Mouse (Mus musculus): ENCODE results near the gene Kcnj12.

Gene Kcnj12

GRCm38 (mm10) chr11:61109707-61110106 lies 87.3 kb downstream of the Kcnj12 start:
- DNase-seq (ENCODE audit: low read depth, low spot score): no peak

GRCm38 (mm10) chr11:61110113-61110512 lies 87.7 kb downstream of the Kcnj12 start:
- no peak for DNase-seq (ENCODE audit: low read depth, low spot score)

GRCm38 (mm10) chr11:61110928-61111327 lies 88.6 kb downstream of the Kcnj12 start:
- DNase-seq (ENCODE audit: low read depth, low spot score): no peak

- DNase-seq (ENCODE audit: low read depth, low spot score): no peak
Observed at GRCm38 (mm10) chr11:61111472-61111871, 89.1 kb downstream of the Kcnj12 start.

GRCm38 (mm10) chr11:61112323-61112995 lies 90.1 kb downstream of the Kcnj12 start:
- no peak for DNase-seq (ENCODE audit: low read depth, low spot score)

- DNase-seq (ENCODE audit: low read depth, low spot score): no peak
Observed at GRCm38 (mm10) chr11:61116226-61116625, 93.9 kb downstream of the Kcnj12 start.

GRCm38 (mm10) chr11:61119996-61120583 lies 97.7 kb downstream of the Kcnj12 start:
- DNase-seq (ENCODE audit: low read depth, low spot score): no peak

All from retina, adult 2 months (tissue).